Mouse (Mus musculus): ENCODE data around the gene Rnf144b. TPM values are rescaled to one million over a fixed set of nuclear protein-coding genes. Genes with fewer than 3 reads are reported as not detected.
A peak's percentile ranks its signal among the peaks of the same experiment; 100 is the strongest.

The Rnf144b gene
- polyA plus RNA-seq, 1 experiment from 2014 or later: 1.3 TPM

- H3K4me3 ChIP-seq (ENCODE audit: low read depth, low read length): no peak overlapping the region
- H3K4me1 ChIP-seq (ENCODE audit: control insufficient read depth, insufficient read depth, low read length): 0 out of 2 replicates have a peak, but pooled peaks cover under 1% of the 10 kb centered on the region
- H3K9ac ChIP-seq (replicated peaks; ENCODE audit: low read depth, low read length): no peak overlapping the region
- H3K36me3 ChIP-seq (ENCODE audit: control insufficient read depth, insufficient read depth, low read length): no peaks in the 10 kb centered on the region
- H3K9me3 ChIP-seq (ENCODE audit: control insufficient read depth, low read length): no peaks in the 10 kb centered on the region
- no peak overlapping the region for H3K27ac ChIP-seq (ENCODE audit: low read depth, low read length)
- no peak for ATAC-seq (ENCODE audit: low read depth)
- H3K4me2 ChIP-seq (ENCODE audit: low read depth, low read length): no peak overlapping the region
- H3K27me3 ChIP-seq (ENCODE audit: control insufficient read depth, insufficient read depth, low read length): no peaks in the 10 kb centered on the region
- WGBS: 62% methylated on average over 3 of the region's 3 CpGs
Measured at GRCm38 (mm10) chr13:47268227-47268626, 145.8 kb downstream of the Rnf144b start.

GRCm38 (mm10) chr13:47272928-47273327 lies 150.5 kb downstream of the Rnf144b start:
- Histone ChIP-seq H3K9ac (replicated peaks; ENCODE audit: low read depth, low read length) (no peak overlapping the region), H3K27ac (ENCODE audit: low read depth, low read length) (no peak overlapping the region), H3K4me1 (ENCODE audit: control insufficient read depth, insufficient read depth, low read length) (peaks cover 12% of the 10 kb centered on the region; the same call in 1 of the 2 replicates), H3K4me2 (ENCODE audit: low read depth, low read length) (peak overlapping the region; percentile 29; the same call in 1 of the 2 replicates), H3K36me3 (ENCODE audit: control insufficient read depth, insufficient read depth, low read length) (no peaks in the 10 kb centered on the region), H3K4me3 (ENCODE audit: low read depth, low read length) (no peak overlapping the region), H3K9me3 (ENCODE audit: control insufficient read depth, low read length) (no peaks in the 10 kb centered on the region), H3K27me3 (ENCODE audit: control insufficient read depth, insufficient read depth, low read length) (no peaks in the 10 kb centered on the region)
- ATAC-seq (ENCODE audit: low read depth): no peak
- 6% methylated on average over 8 of the region's 8 CpGs for WGBS

DNA sequence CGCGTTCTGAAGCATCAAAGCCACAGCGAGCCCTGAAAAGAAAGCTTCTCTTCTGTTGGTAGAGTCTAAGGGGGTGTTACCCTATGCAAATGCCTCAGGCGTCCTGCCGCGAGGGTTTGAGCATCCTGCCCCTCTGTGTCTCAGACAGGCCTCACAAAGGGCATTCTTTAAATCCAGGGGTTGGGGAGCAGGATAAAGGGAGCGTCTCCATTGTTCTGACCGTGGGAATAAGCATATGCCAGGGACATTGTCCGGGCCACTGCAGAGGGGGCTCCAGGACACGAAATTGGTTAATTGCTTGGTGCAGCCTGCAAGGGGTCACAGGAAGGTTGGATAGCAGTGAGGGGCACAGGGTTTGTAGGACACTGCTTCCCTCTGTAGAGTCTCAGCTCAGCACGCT lies 151.0 kb downstream of the Rnf144b start:
- no peak overlapping the region for H3K27ac ChIP-seq (ENCODE audit: low read depth, low read length)
- H3K27me3 ChIP-seq (ENCODE audit: control insufficient read depth, insufficient read depth, low read length): no peaks in the 10 kb centered on the region
- H3K9ac ChIP-seq (replicated peaks; ENCODE audit: low read depth, low read length): no peak overlapping the region
- H3K36me3 ChIP-seq (ENCODE audit: control insufficient read depth, insufficient read depth, low read length): no peaks in the 10 kb centered on the region
- peaks cover 12% of the 10 kb centered on the region; the same call in 1 of the 2 replicates for H3K4me1 ChIP-seq (ENCODE audit: control insufficient read depth, insufficient read depth, low read length)
- H3K4me2 ChIP-seq (ENCODE audit: low read depth, low read length): peak overlapping the region; percentile 29
- H3K4me3 ChIP-seq (ENCODE audit: low read depth, low read length): no peak overlapping the region
- ATAC-seq (ENCODE audit: low read depth): peak; percentile 6; the same call in 1 of the 2 replicates
- 2% methylated on average over 11 of the region's 11 CpGs for WGBS
- no peaks in the 10 kb centered on the region for H3K9me3 ChIP-seq (ENCODE audit: control insufficient read depth, low read length)

DNA sequence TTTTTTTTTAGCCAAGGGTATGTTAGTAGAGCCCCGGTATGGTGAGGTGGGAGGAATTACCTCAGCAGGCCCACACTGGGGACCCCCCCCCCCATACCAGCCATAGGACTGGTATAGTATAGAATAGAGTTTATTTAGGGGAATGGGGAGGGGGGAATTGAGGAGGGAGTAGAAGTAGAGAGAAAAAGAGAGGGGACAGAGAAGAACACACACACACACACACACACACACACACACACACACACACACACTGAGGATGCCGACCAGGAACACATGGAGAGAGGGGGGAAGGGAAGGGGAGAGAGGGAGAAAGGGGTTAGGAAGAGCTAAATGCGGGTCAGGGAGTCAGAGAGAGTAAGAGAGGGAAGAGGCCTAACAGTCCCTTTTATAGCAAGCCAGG lies 151.7 kb downstream of the Rnf144b start:
- Histone ChIP-seq H3K9ac (replicated peaks; ENCODE audit: low read depth, low read length) (no peak overlapping the region), H3K27ac (ENCODE audit: low read depth, low read length) (no peak overlapping the region), H3K36me3 (ENCODE audit: control insufficient read depth, insufficient read depth, low read length) (no peaks in the 10 kb centered on the region), H3K4me2 (ENCODE audit: low read depth, low read length) (no peak overlapping the region), H3K4me1 (ENCODE audit: control insufficient read depth, insufficient read depth, low read length) (peaks cover 12% of the 10 kb centered on the region; the same call in 1 of the 2 replicates), H3K4me3 (ENCODE audit: low read depth, low read length) (no peak overlapping the region), H3K27me3 (ENCODE audit: control insufficient read depth, insufficient read depth, low read length) (no peaks in the 10 kb centered on the region), H3K9me3 (ENCODE audit: control insufficient read depth, low read length) (no peaks in the 10 kb centered on the region)
- no peak for ATAC-seq (ENCODE audit: low read depth)
- WGBS: 7% methylated on average over 3 of the region's 3 CpGs

GRCm38 (mm10) chr13:47277000-47277823 lies 154.8 kb downstream of the Rnf144b start:
- Histone ChIP-seq H3K27me3 (ENCODE audit: control insufficient read depth, insufficient read depth, low read length) (no peaks in the 10 kb centered on the region), H3K4me2 (ENCODE audit: low read depth, low read length) (0 out of 2 replicates have a peak overlapping the region, but pooled peaks have one; percentile 8), H3K27ac (ENCODE audit: low read depth, low read length) (no peak overlapping the region), H3K4me1 (ENCODE audit: control insufficient read depth, insufficient read depth, low read length) (peaks cover 12% of the 10 kb centered on the region; the same call in 1 of the 2 replicates), H3K9ac (replicated peaks; ENCODE audit: low read depth, low read length) (no peak overlapping the region), H3K36me3 (ENCODE audit: control insufficient read depth, insufficient read depth, low read length) (no peaks in the 10 kb centered on the region), H3K4me3 (ENCODE audit: low read depth, low read length) (no peak overlapping the region), H3K9me3 (ENCODE audit: control insufficient read depth, low read length) (no peaks in the 10 kb centered on the region)
- no peak for ATAC-seq (ENCODE audit: low read depth)
- 8% methylated on average over 13 of the region's 13 CpGs for WGBS

DNA sequence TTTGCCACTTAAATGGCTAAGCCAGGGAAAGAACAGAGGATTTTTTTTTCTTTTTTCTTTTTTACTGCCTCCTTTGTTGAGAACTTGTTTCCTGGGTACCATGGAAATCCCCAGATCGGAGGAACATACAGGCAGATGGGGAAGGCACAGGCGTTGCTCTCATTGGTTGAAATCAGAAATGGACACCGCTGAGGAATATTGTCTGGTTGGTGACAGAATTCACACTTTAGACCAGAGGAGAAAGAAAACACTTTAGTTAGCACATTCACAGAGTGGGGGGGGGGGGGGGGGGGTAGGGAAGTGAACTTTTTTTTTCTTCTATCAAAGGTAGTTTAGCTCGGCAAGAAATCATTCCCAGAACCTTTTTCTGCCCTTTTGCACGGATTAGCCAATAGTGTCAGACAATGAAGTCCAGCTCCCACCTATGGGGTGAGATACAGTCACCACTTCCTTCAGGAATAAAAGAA lies 155.4 kb downstream of the Rnf144b start:
- Histone ChIP-seq H3K36me3 (ENCODE audit: control insufficient read depth, insufficient read depth, low read length) (no peaks in the 10 kb centered on the region), H3K9ac (replicated peaks; ENCODE audit: low read depth, low read length) (no peak overlapping the region), H3K4me2 (ENCODE audit: low read depth, low read length) (0 out of 2 replicates have a peak overlapping the region, but pooled peaks have one; percentile 8), H3K27ac (ENCODE audit: low read depth, low read length) (no peak overlapping the region), H3K4me1 (ENCODE audit: control insufficient read depth, insufficient read depth, low read length) (peaks cover 12% of the 10 kb centered on the region; the same call in 1 of the 2 replicates), H3K9me3 (ENCODE audit: control insufficient read depth, low read length) (no peaks in the 10 kb centered on the region), H3K27me3 (ENCODE audit: control insufficient read depth, insufficient read depth, low read length) (no peaks in the 10 kb centered on the region), H3K4me3 (ENCODE audit: low read depth, low read length) (no peak overlapping the region)
- no peak for ATAC-seq (ENCODE audit: low read depth)
- under 1% methylated on average over 5 of the region's 5 CpGs for WGBS

DNA sequence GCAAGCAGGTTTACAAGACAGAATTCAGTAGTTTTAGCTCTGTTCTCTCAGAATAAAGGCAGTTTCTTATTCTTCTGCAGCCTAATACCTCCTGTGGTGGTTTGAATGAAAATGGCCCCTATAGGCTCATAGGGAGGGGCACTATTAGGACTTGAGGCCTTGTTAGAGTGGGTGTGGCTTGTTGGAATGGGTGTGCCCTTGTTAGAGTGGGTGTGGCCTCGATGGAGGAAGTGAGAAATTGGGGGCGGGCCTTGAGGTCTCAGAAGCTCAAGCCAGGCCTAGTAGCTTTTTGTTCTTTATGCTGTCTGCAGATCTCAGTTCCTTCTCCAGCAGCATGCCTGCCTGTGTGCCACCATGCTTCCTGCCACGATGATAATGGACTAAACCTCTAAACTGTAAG lies 159.8 kb downstream of the Rnf144b start:
- Histone ChIP-seq H3K36me3 (ENCODE audit: control insufficient read depth, insufficient read depth, low read length) (no peaks in the 10 kb centered on the region), H3K4me2 (ENCODE audit: low read depth, low read length) (no peak overlapping the region), H3K4me1 (ENCODE audit: control insufficient read depth, insufficient read depth, low read length) (0 out of 2 replicates have a peak, but pooled peaks cover 3% of the 10 kb centered on the region), H3K9ac (replicated peaks; ENCODE audit: low read depth, low read length) (no peak overlapping the region), H3K9me3 (ENCODE audit: control insufficient read depth, low read length) (no peaks in the 10 kb centered on the region), H3K27me3 (ENCODE audit: control insufficient read depth, insufficient read depth, low read length) (no peaks in the 10 kb centered on the region), H3K27ac (ENCODE audit: low read depth, low read length) (no peak overlapping the region), H3K4me3 (ENCODE audit: low read depth, low read length) (no peak overlapping the region)
- 84% methylated on average over 3 of the region's 3 CpGs for WGBS
- ATAC-seq (ENCODE audit: low read depth): no peak

GRCm38 (mm10) chr13:47288449-47288848 lies 166.0 kb downstream of the Rnf144b start:
- Histone ChIP-seq H3K4me1 (ENCODE audit: control insufficient read depth, insufficient read depth, low read length) (no peaks in the 10 kb centered on the region), H3K27me3 (ENCODE audit: control insufficient read depth, insufficient read depth, low read length) (no peaks in the 10 kb centered on the region)

DNA sequence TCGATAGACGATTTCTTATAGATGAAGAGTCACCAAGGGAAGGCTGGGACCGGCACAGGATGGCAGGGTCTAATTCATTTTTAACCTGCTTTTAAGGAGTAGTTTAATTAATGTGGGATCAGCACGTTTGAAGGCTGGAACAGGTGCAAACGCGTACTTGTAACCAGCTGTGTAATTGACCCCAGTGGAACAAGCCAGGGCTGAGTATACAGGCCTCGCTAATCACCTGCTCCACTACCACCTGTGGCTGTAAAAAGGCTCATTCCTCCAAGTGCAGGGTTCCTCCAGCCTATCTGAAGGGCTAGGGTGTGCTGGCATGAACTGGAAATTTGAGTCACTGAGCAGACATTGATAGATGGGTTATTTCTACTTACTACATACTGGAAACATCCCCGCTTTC lies 174.0 kb downstream of the Rnf144b start:
- Histone ChIP-seq H3K9me3 (ENCODE audit: control insufficient read depth, low read length) (no peaks in the 10 kb centered on the region), H3K27me3 (ENCODE audit: control insufficient read depth, insufficient read depth, low read length) (no peaks in the 10 kb centered on the region), H3K4me2 (ENCODE audit: low read depth, low read length) (no peak overlapping the region), H3K4me3 (ENCODE audit: low read depth, low read length) (no peak overlapping the region), H3K9ac (replicated peaks; ENCODE audit: low read depth, low read length) (no peak overlapping the region), H3K36me3 (ENCODE audit: control insufficient read depth, insufficient read depth, low read length) (no peaks in the 10 kb centered on the region), H3K27ac (ENCODE audit: low read depth, low read length) (no peak overlapping the region), H3K4me1 (ENCODE audit: control insufficient read depth, insufficient read depth, low read length) (no peaks in the 10 kb centered on the region)
- no peak for ATAC-seq (ENCODE audit: low read depth)
- 61% methylated on average over 8 of the region's 8 CpGs for WGBS

More at GRCm38 (mm10) chr13:47288449-47288848, 166.0 kb downstream of the Rnf144b start:
- H3K36me3 ChIP-seq (ENCODE audit: control insufficient read depth, insufficient read depth, low read length): no peaks in the 10 kb centered on the region
- no peak overlapping the region for H3K4me2 ChIP-seq (ENCODE audit: low read depth, low read length)
- 33% methylated on average over 4 of the region's 4 CpGs for WGBS
- H3K4me3 ChIP-seq (ENCODE audit: low read depth, low read length): no peak overlapping the region
- H3K9me3 ChIP-seq (ENCODE audit: control insufficient read depth, low read length): no peaks in the 10 kb centered on the region
- ATAC-seq (ENCODE audit: low read depth): peak; percentile 87
- H3K9ac ChIP-seq (replicated peaks; ENCODE audit: low read depth, low read length): no peak overlapping the region
- H3K27ac ChIP-seq (ENCODE audit: low read depth, low read length): no peak overlapping the region
